Mouse (Mus musculus) E14TG2a.4 (cell line): ENCODE data around the gene Ppard.

ENCODE experiments used
- CTCF ChIP-seq: conservative IDR thresholded peaks from 2 replicates; pipeline ENCODE4 v1.5.1; 2014; ENCODE audit warnings: low read length
- NANOG ChIP-seq: IDR thresholded peaks from 2 replicates; pipeline ENCODE4 v1.6.1; 2014; ENCODE audit warnings: borderline replicate concordance, low read length, mixed read lengths

DNA sequence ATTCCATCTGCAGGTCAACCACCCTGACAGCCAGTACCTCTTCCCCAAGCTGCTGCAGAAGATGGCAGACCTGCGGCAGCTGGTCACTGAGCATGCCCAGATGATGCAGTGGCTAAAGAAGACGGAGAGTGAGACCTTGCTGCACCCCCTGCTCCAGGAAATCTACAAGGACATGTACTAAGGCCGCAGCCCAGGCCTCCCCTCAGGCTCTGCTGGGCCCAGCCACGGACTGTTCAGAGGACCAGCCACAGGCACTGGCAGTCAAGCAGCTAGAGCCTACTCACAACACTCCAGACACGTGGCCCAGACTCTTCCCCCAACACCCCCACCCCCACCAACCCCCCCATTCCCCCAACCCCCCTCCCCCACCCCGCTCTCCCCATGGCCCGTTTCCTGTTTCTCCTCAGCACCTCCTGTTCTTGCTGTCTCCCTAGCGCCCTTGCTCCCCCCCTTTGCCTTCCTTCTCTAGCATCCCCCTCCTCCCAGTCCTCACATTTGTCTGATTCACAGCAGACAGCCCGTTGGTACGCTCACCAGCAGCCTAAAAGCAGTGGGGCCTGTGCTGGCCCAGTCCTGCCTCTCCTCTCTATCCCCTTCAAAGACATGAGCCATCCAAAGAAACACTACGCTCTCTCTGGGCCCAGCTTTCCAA is 67.3 kb downstream of the Ppard start:
- TF ChIP-seq CTCF (no peak), NANOG (no peak)
